Mouse (Mus musculus) lung, embryonic 15.5 days (tissue): Measurements from ENCODE around the gene Git1. TPM values are rescaled to one million over a fixed set of nuclear protein-coding genes. Genes with fewer than 3 reads are reported as not detected.

ENCODE experiments used
- ATAC-seq: fragments of 200-750 bp; cut with Nextera tagmentation; 2 replicates; pipeline ENCODE4 v1.8.0; 2017; ENCODE audit warnings: moderate number of reproducible peaks, borderline replicate concordance; ENCODE audit not compliant: low FRiP score, low TSS enrichment; ENCODE audit errors: extremely low read depth
- H3K27ac ChIP-seq: fragments of 300-500 bp; sonication (generic); 2 replicates; pipeline ENCODE4 v1.5.1; 2015; ENCODE audit warnings: moderate library complexity, mild to moderate bottlenecking, inconsistent platforms
- H3K27me3 ChIP-seq: fragments of 300-500 bp; sonication (generic); 2 replicates; pipeline ENCODE4 v1.6.1; 2015; ENCODE audit warnings: inconsistent platforms
- H3K36me3 ChIP-seq: fragments of 300-500 bp; sonication (generic); 2 replicates; pipeline ENCODE4 v1.6.1; 2015; ENCODE audit warnings: inconsistent platforms
- H3K4me1 ChIP-seq: fragments of 300-500 bp; sonication (generic); 2 replicates; pipeline ENCODE4 v1.6.1; 2015; ENCODE audit warnings: inconsistent platforms
- H3K4me2 ChIP-seq: fragments of 300-500 bp; sonication (generic); 2 replicates; pipeline ENCODE4 v1.6.1; 2015; ENCODE audit warnings: inconsistent platforms, mild to moderate bottlenecking, moderate library complexity
- H3K4me3 ChIP-seq: fragments of 300-500 bp; sonication (generic); 2 replicates; pipeline ENCODE4 v1.5.1; 2015; ENCODE audit warnings: mild to moderate bottlenecking, inconsistent platforms
- H3K9ac ChIP-seq: fragments of 300-500 bp; sonication (generic); 2 replicates; pipeline ENCODE4 v1.6.1; 2015; ENCODE audit warnings: inconsistent platforms
- H3K9me3 ChIP-seq: fragments of 300-500 bp; sonication (generic); 2 replicates; pipeline ENCODE4 v1.6.1; 2016; ENCODE audit warnings: inconsistent platforms
- WGBS: fragments of 180-500 bp; shearing (Covaris S2); methylation state at CpG from one replicate; pipeline ENCODE4 v1.1.7; 2015; 5-methylcytosine and 5-hydroxymethylcytosine counted together
- polyA plus RNA-seq: library from polyadenylated mRNA; unstranded; fragments of >200 nt; fragmentation: Nextera tagmentation; extraction: Ambion mirVana; gene quantifications from 2 replicates; pipeline ENCODE4 v1.2.1, GENCODE M21; 2015

Gene Git1
- polyA plus RNA-seq, 1 experiment from 2014 or later: 9.5 TPM

DNA sequence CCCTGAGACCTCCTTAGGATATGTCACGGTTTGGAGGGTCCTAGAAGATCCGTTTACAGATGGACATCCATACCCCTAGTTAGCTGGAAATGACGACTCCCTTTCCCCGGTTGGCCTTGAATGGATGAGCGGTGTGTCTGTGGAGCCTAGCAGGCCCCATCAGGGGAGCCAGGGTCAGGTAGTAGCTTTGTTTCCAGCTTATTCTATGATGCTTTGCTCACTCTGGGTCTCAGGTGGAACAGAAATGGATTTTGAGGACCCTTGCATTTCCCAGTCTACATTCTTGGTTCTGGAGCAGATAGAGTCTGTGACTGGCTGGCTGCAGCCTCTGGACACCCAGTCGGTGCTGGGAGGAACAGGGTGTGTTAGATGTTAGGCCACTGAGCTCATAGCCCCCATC lies 1.4 kb downstream of the Git1 start:
- H3K4me2 ChIP-seq: peak overlapping the region; percentile 92
- no peak for ATAC-seq
- 65% methylated on average over 6 of the region's 6 CpGs for WGBS
- H3K9me3 ChIP-seq: no peaks in the 10 kb centered on the region
- peak overlapping the region; percentile 88; the same call in 1 of the 2 replicates for H3K9ac ChIP-seq
- peaks cover 72% of the 10 kb centered on the region for H3K4me1 ChIP-seq
- peaks cover 6% of the 10 kb centered on the region for H3K36me3 ChIP-seq
- H3K4me3 ChIP-seq: peak overlapping the region; percentile 95
- no peak overlapping the region for H3K27ac ChIP-seq
- no peaks in the 10 kb centered on the region for H3K27me3 ChIP-seq

DNA sequence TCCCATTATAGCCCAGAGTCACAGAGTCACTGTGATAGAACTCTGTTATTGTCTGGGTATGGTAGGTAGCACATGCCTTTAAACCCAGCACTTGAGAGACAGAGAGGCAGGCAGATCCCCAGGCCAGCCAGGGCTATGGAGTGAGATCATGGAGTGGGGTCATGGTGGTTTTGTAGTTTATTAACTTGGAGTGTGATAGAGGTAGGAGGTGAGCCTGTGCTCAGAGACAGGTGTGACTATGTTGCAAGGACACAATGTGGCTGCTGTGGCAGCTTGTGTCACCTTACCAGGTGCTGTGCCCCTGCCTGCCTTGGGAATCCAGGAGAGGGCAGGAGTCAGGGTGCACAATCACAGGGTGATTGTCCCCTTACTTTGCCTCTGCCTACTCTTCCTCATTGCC lies 2.1 kb downstream of the Git1 start:
- peak overlapping the region; percentile 56; the same call in 1 of the 2 replicates for H3K27ac ChIP-seq

DNA sequence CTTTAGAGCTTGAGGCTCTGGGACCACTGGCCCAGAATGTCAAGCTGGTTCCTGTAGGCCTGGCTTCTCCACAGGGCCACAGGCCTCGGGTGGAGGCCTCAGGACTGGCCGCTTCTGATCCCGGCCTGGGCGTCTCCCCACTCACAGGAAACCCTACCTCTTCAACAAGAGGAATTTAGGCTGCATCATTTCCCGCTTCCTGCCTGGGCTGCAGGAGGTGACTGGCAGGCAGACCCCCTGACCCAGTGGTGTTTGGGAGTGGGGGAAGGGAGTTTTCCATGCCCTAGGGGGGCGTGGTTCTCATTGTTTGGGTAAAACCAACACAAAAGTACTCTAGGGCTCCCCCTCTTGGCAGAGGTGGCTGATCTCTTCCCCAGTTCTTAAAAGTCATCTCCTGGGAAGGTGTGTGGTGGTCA lies 4.0 kb downstream of the Git1 start:
- Histone ChIP-seq H3K27ac (peak overlapping the region; percentile 90), H3K4me2 (peak overlapping the region; percentile 13), H3K9me3 (no peaks in the 10 kb centered on the region), H3K9ac (no peak overlapping the region), H3K4me1 (peaks cover 60% of the 10 kb centered on the region), H3K27me3 (no peaks in the 10 kb centered on the region), H3K4me3 (no peak overlapping the region), H3K36me3 (peaks cover 22% of the 10 kb centered on the region)
- WGBS: 18% methylated on average over 6 of the region's 6 CpGs
- no peak for ATAC-seq

More for the DNA sequence above, 2.1 kb downstream of the Git1 start:
- Histone ChIP-seq H3K4me3 (no peak overlapping the region), H3K4me1 (peaks cover 69% of the 10 kb centered on the region), H3K9ac (no peak overlapping the region), H3K9me3 (no peaks in the 10 kb centered on the region), H3K27me3 (no peaks in the 10 kb centered on the region), H3K36me3 (peaks cover 13% of the 10 kb centered on the region), H3K4me2 (peak overlapping the region; percentile 92; the same call in 1 of the 2 replicates)
- ATAC-seq: no peak

DNA sequence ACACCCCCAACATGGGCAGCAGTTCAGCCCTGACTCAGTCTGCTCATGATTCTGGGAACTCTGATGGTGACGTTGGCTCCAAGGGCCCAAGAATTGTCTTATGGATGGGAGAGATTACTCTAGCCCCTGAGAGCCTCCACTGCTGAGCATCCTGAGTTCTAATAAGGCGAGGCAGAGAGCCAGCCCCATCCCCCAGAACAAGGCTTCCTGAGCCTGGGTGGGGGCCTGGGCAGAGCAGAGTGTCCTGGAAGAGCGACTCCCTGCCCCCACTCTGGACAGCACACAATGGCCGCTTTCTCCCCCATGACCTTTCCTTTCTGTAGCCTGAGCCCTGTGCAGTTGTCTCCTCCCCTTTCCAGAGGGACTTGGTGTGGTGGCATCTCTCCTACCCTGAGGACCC lies 4.5 kb downstream of the Git1 start:
- H3K9ac ChIP-seq: no peak overlapping the region
- no peak overlapping the region for H3K4me3 ChIP-seq

DNA sequence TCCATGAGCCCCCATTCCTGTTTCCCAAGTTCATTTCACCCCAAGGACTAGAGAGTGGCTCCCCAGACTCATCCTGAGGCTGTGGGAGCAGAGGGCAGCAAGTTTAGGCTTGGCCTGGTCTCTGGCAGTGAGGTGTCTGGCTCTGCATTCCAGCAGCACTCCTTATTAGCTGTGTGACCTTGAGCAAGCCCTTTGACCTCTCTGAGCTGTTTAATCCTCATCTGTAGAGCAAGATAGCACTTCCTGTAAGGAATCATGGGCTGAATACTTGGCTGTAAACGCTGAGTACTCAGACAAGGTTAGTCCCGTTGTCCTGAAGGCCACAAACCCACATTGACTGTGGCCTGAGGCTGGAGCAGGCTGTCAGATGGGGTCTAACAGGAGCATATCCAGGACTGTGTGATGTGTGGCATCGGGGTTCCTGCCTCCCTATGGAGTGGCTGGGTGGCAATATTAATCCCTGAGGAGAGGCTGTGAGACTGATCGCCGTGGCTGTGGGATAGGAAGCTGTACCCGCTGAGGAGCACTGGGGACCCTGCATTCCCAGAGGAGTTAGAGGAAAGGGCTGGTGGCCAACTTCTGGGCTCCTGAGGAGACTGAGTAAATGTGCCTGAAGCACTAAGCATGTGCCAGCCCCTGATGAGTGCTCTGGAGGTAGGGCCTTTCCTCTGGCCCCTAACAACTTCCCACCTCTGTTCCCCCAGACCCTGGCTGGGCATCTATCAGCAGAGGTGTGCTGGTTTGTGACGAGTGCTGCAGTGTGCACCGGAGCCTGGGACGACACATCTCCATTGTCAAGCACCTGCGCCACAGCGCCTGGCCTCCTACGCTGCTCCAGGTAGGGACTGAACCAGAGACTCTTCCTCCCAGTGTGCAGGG lies 5.1 kb downstream of the Git1 start:
- Histone ChIP-seq H3K4me1 (peaks cover 63% of the 10 kb centered on the region), H3K9ac (no peak overlapping the region), H3K36me3 (peaks cover 29% of the 10 kb centered on the region), H3K27me3 (no peaks in the 10 kb centered on the region), H3K4me3 (no peak overlapping the region), H3K27ac (peak overlapping the region; percentile 68), H3K9me3 (no peaks in the 10 kb centered on the region), H3K4me2 (no peak overlapping the region)
- no peak for ATAC-seq
- 77% methylated on average over 12 of the region's 12 CpGs for WGBS

More for the DNA sequence above, 4.5 kb downstream of the Git1 start:
- WGBS: 43% methylated on average over 4 of the region's 4 CpGs
- H3K9me3 ChIP-seq: no peaks in the 10 kb centered on the region
- ATAC-seq: no peak
- no peaks in the 10 kb centered on the region for H3K27me3 ChIP-seq
- H3K4me2 ChIP-seq: no peak overlapping the region
- peaks cover 58% of the 10 kb centered on the region for H3K4me1 ChIP-seq
- H3K36me3 ChIP-seq: peaks cover 27% of the 10 kb centered on the region
- peak overlapping the region; percentile 68 for H3K27ac ChIP-seq

DNA sequence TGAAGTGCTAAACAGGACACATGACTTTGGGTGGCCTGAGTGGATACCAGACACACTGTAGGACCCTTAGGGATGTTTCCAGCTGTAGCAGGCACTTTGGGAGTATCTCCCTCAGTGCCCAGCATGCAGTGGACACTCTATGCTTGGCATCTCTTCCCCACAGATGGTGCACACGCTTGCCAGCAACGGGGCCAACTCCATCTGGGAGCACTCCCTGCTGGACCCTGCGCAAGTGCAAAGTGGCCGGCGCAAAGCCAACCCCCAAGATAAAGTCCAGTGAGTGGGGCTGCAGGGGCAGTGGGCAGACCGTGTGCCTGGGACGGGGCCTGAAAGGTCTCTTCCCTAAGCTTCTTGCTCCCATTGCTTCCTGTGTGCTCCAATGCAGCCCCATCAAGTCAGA lies 6.0 kb downstream of the Git1 start:
- 81% methylated on average over 7 of the region's 7 CpGs for WGBS
- H3K4me3 ChIP-seq: no peak overlapping the region
- no peak overlapping the region for H3K27ac ChIP-seq
- H3K4me1 ChIP-seq: peaks cover 57% of the 10 kb centered on the region
- H3K4me2 ChIP-seq: no peak overlapping the region
- no peaks in the 10 kb centered on the region for H3K9me3 ChIP-seq
- ATAC-seq: no peak
- H3K9ac ChIP-seq: no peak overlapping the region
- peaks cover 38% of the 10 kb centered on the region for H3K36me3 ChIP-seq
- no peaks in the 10 kb centered on the region for H3K27me3 ChIP-seq

DNA sequence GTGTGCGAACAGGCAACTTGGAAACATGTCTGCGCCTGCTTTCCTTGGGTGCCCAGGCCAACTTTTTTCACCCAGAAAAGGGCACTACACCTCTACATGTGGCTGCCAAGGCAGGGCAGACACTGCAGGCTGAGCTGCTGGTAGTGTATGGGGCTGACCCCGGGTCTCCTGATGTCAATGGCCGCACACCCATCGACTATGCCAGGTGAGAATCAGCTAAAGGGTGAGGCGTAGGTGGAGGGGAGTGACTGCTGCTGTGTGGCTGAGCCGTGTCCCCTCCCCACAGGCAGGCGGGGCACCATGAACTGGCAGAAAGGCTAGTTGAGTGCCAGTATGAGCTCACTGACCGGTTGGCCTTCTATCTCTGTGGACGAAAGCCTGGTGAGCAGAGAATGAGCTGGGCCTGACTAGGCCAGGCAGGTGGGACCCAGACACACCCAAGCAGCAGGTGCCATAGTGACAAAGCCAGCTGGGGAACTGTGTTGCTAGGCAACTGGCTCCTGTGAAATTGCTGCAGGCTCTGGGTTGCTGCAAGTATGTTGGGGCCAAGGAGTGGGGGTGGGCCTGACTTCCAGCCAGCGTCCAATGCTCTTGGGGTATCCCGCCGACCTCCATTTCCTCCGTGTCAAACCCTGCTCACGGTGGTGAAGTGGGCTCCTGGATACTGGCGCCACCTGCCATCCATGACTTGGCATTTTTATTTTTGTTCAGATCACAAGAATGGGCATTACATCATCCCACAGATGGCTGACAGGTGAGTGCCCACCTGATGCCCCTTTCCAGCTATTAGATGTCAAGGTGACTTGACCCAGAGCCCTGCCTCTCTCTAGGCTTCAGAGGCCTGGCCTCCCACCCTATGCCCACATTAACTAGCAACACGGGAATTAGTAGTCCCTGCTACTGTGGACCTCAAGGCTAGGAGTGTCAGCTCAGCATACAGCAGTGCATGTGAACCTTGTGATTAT lies 7.3 kb downstream of the Git1 start:
- WGBS: 75% methylated on average over 17 of the region's 17 CpGs
- H3K27me3 ChIP-seq: no peaks in the 10 kb centered on the region
- H3K4me2 ChIP-seq: no peak overlapping the region
- no peaks in the 10 kb centered on the region for H3K9me3 ChIP-seq
- H3K9ac ChIP-seq: no peak overlapping the region
- no peak for ATAC-seq
- no peak overlapping the region for H3K4me3 ChIP-seq
- peaks cover 44% of the 10 kb centered on the region for H3K4me1 ChIP-seq
- peaks cover 51% of the 10 kb centered on the region for H3K36me3 ChIP-seq
- H3K27ac ChIP-seq: no peak overlapping the region

DNA sequence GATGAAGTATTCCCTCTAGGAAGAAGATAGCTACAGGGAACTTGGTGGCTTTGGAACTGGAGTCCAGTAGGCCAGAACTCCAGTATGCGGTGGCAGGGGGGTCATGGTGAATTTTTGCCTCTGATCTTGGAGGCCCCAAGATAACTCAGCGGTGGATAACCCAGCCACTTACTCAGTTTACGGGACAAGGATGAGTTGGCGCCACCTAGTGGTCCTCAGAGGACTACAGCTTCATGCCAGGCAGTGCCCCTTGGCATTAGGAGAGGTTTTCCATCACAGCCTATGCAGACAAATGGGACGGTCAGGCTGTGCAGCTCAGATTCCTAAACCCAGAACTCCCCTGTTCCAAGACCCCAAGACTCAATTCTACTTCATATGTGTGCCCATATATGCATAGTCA lies 8.0 kb downstream of the Git1 start:
- H3K9ac ChIP-seq: no peak overlapping the region
- H3K9me3 ChIP-seq: no peaks in the 10 kb centered on the region
- no peak for ATAC-seq
- no peak overlapping the region for H3K4me2 ChIP-seq
- WGBS: 23% methylated on average over 5 of the region's 5 CpGs
- H3K4me1 ChIP-seq: peaks cover 36% of the 10 kb centered on the region
- H3K4me3 ChIP-seq: no peak overlapping the region
- H3K27me3 ChIP-seq: no peaks in the 10 kb centered on the region
- no peak overlapping the region for H3K27ac ChIP-seq
- H3K36me3 ChIP-seq: peaks cover 58% of the 10 kb centered on the region

DNA sequence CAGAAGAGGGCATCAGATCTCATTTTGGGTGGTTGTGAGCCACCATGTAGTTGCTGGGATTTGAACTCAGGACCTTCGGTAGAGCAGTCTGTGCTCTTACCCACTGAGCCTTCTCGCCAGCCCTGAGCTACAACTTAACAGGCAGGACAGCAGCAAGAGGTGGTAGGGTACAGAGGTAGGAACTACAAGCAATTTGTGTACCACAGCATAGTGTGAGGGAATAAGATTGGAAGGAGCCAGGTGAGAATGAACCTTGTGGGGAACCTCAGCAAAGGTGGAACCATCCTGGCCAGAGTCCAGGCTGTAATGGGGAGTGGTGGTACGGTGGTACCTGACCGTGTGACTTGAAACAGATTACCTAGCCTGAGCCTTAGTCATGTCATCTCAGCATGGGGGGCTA lies 8.6 kb downstream of the Git1 start:
- Histone ChIP-seq H3K9me3 (no peaks in the 10 kb centered on the region), H3K27ac (no peak overlapping the region), H3K36me3 (peaks cover 64% of the 10 kb centered on the region), H3K4me2 (no peak overlapping the region), H3K4me3 (no peak overlapping the region), H3K9ac (no peak overlapping the region), H3K27me3 (no peaks in the 10 kb centered on the region), H3K4me1 (peaks cover 33% of the 10 kb centered on the region)
- no peak for ATAC-seq
- WGBS: 89% methylated on average over 4 of the region's 4 CpGs

DNA sequence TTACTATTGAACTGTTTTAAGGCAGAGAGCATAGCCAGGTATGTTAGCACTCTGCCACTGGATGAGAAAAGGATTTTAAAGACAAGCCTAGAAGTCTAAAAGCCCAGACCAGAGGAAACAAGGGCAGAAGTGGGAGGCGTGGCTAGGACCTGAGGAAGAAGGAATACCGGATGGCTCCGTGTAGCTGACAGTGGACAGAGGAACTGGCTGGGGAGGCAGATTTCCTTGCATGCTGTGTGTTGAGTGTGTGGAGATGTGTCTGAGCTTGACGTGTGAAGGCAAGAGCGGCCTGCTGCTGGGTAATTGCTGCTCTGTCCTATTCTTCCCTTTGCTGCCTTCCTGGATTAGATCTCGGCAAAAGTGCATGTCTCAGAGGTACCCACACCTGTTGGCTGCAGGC lies 9.1 kb downstream of the Git1 start:
- peaks cover 69% of the 10 kb centered on the region for H3K36me3 ChIP-seq
- H3K4me1 ChIP-seq: peaks cover 28% of the 10 kb centered on the region
- H3K27ac ChIP-seq: no peak overlapping the region
- no peak overlapping the region for H3K9ac ChIP-seq
- no peaks in the 10 kb centered on the region for H3K9me3 ChIP-seq
- H3K27me3 ChIP-seq: no peaks in the 10 kb centered on the region
- 75% methylated on average over 6 of the region's 6 CpGs for WGBS
- ATAC-seq: no peak
- no peak overlapping the region for H3K4me3 ChIP-seq
- H3K4me2 ChIP-seq: no peak overlapping the region

DNA sequence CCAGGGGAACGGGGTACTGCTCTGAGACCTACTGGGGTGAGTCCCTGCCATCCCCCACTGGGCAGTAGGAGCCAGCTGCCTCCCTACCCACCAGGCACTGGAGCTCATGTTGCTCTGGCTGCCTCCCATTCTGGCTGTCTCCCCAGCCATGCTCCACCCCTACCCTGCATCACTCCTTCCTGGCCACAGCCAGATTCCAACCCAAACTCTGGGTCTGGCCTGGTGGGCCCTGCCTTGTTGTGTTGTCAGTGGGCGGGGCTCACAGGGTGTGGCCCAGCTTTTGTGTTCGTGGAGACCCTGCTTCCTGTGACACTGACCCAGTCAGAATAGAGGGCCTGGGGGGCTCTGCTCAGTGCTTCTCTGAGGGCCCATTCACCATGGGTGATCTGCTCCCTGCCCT lies 10.1 kb downstream of the Git1 start:
- peaks cover 24% of the 10 kb centered on the region for H3K4me1 ChIP-seq
- H3K27ac ChIP-seq: no peak overlapping the region
- no peak overlapping the region for H3K9ac ChIP-seq
- H3K27me3 ChIP-seq: no peaks in the 10 kb centered on the region
- ATAC-seq: peak; percentile 12; the same call in 1 of the 2 replicates
- H3K36me3 ChIP-seq: peaks cover 73% of the 10 kb centered on the region
- no peak overlapping the region for H3K4me3 ChIP-seq
- no peaks in the 10 kb centered on the region for H3K9me3 ChIP-seq
- WGBS: 73% methylated on average over 3 of the region's 3 CpGs
- no peak overlapping the region for H3K4me2 ChIP-seq

DNA sequence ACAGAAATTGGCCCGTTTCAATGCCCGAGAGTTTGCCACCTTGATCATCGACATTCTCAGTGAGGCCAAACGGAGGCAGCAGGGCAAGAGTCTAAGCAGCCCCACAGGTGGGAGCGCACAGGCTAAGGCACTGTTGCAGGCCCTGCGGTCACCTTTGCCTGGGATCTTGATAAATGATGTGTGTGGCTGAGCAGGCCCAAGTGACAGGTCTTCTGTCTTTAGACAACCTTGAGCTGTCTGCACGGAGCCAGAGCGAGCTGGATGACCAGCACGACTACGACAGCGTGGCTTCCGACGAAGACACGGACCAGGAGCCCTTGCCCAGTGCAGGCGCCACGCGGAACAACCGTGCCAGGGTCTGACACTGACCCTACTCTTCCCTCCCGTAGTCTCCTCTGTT lies 11.0 kb downstream of the Git1 start:
- no peak for ATAC-seq
- 86% methylated on average over 19 of the region's 19 CpGs for WGBS
- H3K36me3 ChIP-seq: peaks cover 71% of the 10 kb centered on the region

More for the DNA sequence above, 11.0 kb downstream of the Git1 start:
- Histone ChIP-seq H3K9ac (no peak overlapping the region), H3K4me2 (no peak overlapping the region), H3K27me3 (no peaks in the 10 kb centered on the region), H3K27ac (no peak overlapping the region), H3K4me1 (peaks cover 25% of the 10 kb centered on the region), H3K4me3 (no peak overlapping the region), H3K9me3 (no peaks in the 10 kb centered on the region)
